Mouse (Mus musculus) kidney, postnatal 0 days (tissue): ENCODE measurements around the gene Timp3. TPM values are rescaled to one million over a fixed set of nuclear protein-coding genes. Genes with fewer than 3 reads are reported as not detected.

Source experiments
- ATAC-seq: fragments of 200-750 bp; cut with Nextera tagmentation; replicated peaks from 2 replicates; pipeline ENCODE4 v1.8.0; 2017; ENCODE audit warnings: low read depth, moderate number of reproducible peaks, moderate TSS enrichment, moderate library complexity; ENCODE audit not compliant: low FRiP score
- DNase-seq: peaks from one replicate; pipeline ENCODE4 v3.0.0-alpha.2; 2016; ENCODE audit warnings: low spot score
- H3K27ac ChIP-seq: fragments of 300-500 bp; sonication (generic); 2 replicates; pipeline ENCODE4 v1.5.1; 2014; ENCODE audit warnings: mild to moderate bottlenecking
- H3K27me3 ChIP-seq: fragments of 300-500 bp; sonication (generic); 2 replicates; pipeline ENCODE4 v1.6.1; 2014; ENCODE audit warnings: low read length, mixed read lengths; ENCODE audit not compliant: insufficient read depth
- H3K36me3 ChIP-seq: fragments of 300-500 bp; sonication (generic); 2 replicates; pipeline ENCODE4 v1.6.1; 2014; ENCODE audit warnings: low read length, mixed read lengths; ENCODE audit not compliant: insufficient read depth
- H3K4me1 ChIP-seq: fragments of 300-500 bp; sonication (generic); replicated peaks from 2 replicates; pipeline ENCODE4 v1.6.1; 2014; ENCODE audit warnings: antibody characterized with exemption, low read length, mixed read lengths; ENCODE audit not compliant: insufficient read depth
- H3K4me2 ChIP-seq: fragments of 300-500 bp; sonication (generic); 2 replicates; pipeline ENCODE4 v1.6.1; 2014; ENCODE audit warnings: mild to moderate bottlenecking, low read length, moderate library complexity, mixed read lengths
- H3K4me3 ChIP-seq: fragments of 300-500 bp; sonication (generic); replicated peaks from 2 replicates; pipeline ENCODE4 v1.5.1; 2014; ENCODE audit warnings: low read depth, low read length
- H3K9ac ChIP-seq: fragments of 300-500 bp; sonication (generic); 2 replicates; pipeline ENCODE4 v1.6.1; 2014; ENCODE audit warnings: low read depth, low read length
- H3K9me3 ChIP-seq: fragments of 300-500 bp; sonication (generic); replicated peaks from 2 replicates; pipeline ENCODE4 v1.6.1; 2016; ENCODE audit warnings: low read length, inconsistent platforms, mixed read lengths
- CTCF ChIP-seq: IDR thresholded peaks from 2 replicates; pipeline ENCODE4 v1.5.1; 2016; ENCODE audit warnings: antibody characterized with exemption, low read depth, mild to moderate bottlenecking, moderate library complexity
- WGBS: fragments of 180-500 bp; shearing (Covaris S2); extraction: QIAGEN DNeasy Blood & Tissue Kit; methylation state at CpG from one replicate; pipeline ENCODE4 v1.1.7; 2014; 5-methylcytosine and 5-hydroxymethylcytosine counted together
- polyA plus RNA-seq: library from polyadenylated mRNA; unstranded; fragments of >200 nt; fragmentation: Nextera tagmentation; extraction: Ambion mirVana; gene quantifications from 2 replicates; pipeline ENCODE4 v1.2.1, GENCODE M21; 2015

Timp3 gene
- polyA plus RNA-seq, 1 experiment from 2014 or later = 87.4 TPM

GRCm38 (mm10) chr10:86318552-86319140 lies 18.5 kb downstream of the Timp3 start:
- no peaks in the 10 kb centered on the region for H3K9me3 ChIP-seq
- WGBS = 90% methylated on average over 5 of the region's 5 CpGs
- H3K4me2 ChIP-seq = no peak overlapping the region
- ATAC-seq (no peak), DNase-seq (no peak)
- no peak overlapping the region for H3K4me3 ChIP-seq
- H3K36me3 ChIP-seq = 0 out of 2 replicates have a peak, but pooled peaks cover 13% of the 10 kb centered on the region
- no peak overlapping the region for H3K9ac ChIP-seq
- H3K4me1 ChIP-seq = peaks cover 20% of the 10 kb centered on the region
- no peak for TF ChIP-seq CTCF
- no peaks in the 10 kb centered on the region for H3K27me3 ChIP-seq
- no peak overlapping the region for H3K27ac ChIP-seq

- peaks cover 18% of the 10 kb centered on the region for H3K4me1 ChIP-seq
- no peak for DNase-seq
- 0 out of 2 replicates have a peak, but pooled peaks cover 14% of the 10 kb centered on the region for H3K36me3 ChIP-seq
- TF ChIP-seq CTCF = 0 out of 2 replicates have a peak, but pooled peaks have one; percentile 2
- H3K27me3 ChIP-seq = no peaks in the 10 kb centered on the region
- H3K27ac ChIP-seq = no peak overlapping the region
- H3K9me3 ChIP-seq = no peaks in the 10 kb centered on the region
- H3K9ac ChIP-seq = no peak overlapping the region
- 52% methylated on average over 3 of the region's 3 CpGs for WGBS
- no peak overlapping the region for H3K4me3 ChIP-seq
- no peak for ATAC-seq
- no peak overlapping the region for H3K4me2 ChIP-seq
Measured at GRCm38 (mm10) chr10:86319526-86319925, 19.4 kb downstream of the Timp3 start.

- TF ChIP-seq CTCF = no peak
- WGBS = 79% methylated on average over 5 of the region's 5 CpGs
- Histone ChIP-seq H3K9ac (no peak overlapping the region), H3K4me2 (no peak overlapping the region), H3K27ac (no peak overlapping the region), H3K36me3 (0 out of 2 replicates have a peak, but pooled peaks cover 12% of the 10 kb centered on the region), H3K4me3 (no peak overlapping the region), H3K4me1 (peaks cover 17% of the 10 kb centered on the region; the same call in 1 of the 2 replicates), H3K9me3 (no peaks in the 10 kb centered on the region), H3K27me3 (no peaks in the 10 kb centered on the region)
- no peak for ATAC-seq
- no peak for DNase-seq
Measured at GRCm38 (mm10) chr10:86320204-86320603, 20.0 kb downstream of the Timp3 start.

GRCm38 (mm10) chr10:86321194-86321593 lies 21.0 kb downstream of the Timp3 start:
- no peak for TF ChIP-seq CTCF
- Histone ChIP-seq H3K9ac (no peak overlapping the region), H3K4me3 (no peak overlapping the region), H3K9me3 (no peaks in the 10 kb centered on the region), H3K4me1 (peaks cover 19% of the 10 kb centered on the region; the same call in 1 of the 2 replicates), H3K27me3 (no peaks in the 10 kb centered on the region), H3K4me2 (no peak overlapping the region), H3K36me3 (0 out of 2 replicates have a peak, but pooled peaks cover 10% of the 10 kb centered on the region), H3K27ac (no peak overlapping the region)
- WGBS = 84% methylated on average over 8 of the region's 8 CpGs
- DNase-seq = no peak
- no peak for ATAC-seq

- Histone ChIP-seq H3K4me2 (no peak overlapping the region), H3K36me3 (0 out of 2 replicates have a peak, but pooled peaks cover 10% of the 10 kb centered on the region)
- WGBS = 42% methylated on average over 1 of the region's 1 CpGs
Measured at GRCm38 (mm10) chr10:86322006-86322405, 21.8 kb downstream of the Timp3 start.

GRCm38 (mm10) chr10:86323275-86323994 lies 23.3 kb downstream of the Timp3 start:
- no peak overlapping the region for H3K4me2 ChIP-seq
- WGBS = 86% methylated on average over 4 of the region's 4 CpGs
- no peak overlapping the region for H3K27ac ChIP-seq
- no peak for TF ChIP-seq CTCF
- no peaks in the 10 kb centered on the region for H3K9me3 ChIP-seq
- no peak overlapping the region for H3K4me3 ChIP-seq
- H3K4me1 ChIP-seq = peaks cover 19% of the 10 kb centered on the region; the same call in 1 of the 2 replicates
- H3K9ac ChIP-seq = no peak overlapping the region
- H3K36me3 ChIP-seq = 0 out of 2 replicates have a peak, but pooled peaks cover 10% of the 10 kb centered on the region
- ATAC-seq = no peak
- H3K27me3 ChIP-seq = no peaks in the 10 kb centered on the region
- no peak for DNase-seq

More at GRCm38 (mm10) chr10:86322006-86322405, 21.8 kb downstream of the Timp3 start:
- Histone ChIP-seq H3K4me3 (no peak overlapping the region), H3K9ac (no peak overlapping the region), H3K27me3 (no peaks in the 10 kb centered on the region), H3K27ac (no peak overlapping the region), H3K4me1 (peaks cover 19% of the 10 kb centered on the region; the same call in 1 of the 2 replicates), H3K9me3 (no peaks in the 10 kb centered on the region)
- peak; percentile 42 for DNase-seq
- no peak for ATAC-seq
- peak; percentile 44; the same call in 1 of the 2 replicates for TF ChIP-seq CTCF
